ENCODE assay signal across 11 mouse cellular contexts in genomic region chr11:35951727-35952065, GRCm38 (mm10). TPM values are rescaled to one million over a fixed set of nuclear protein-coding genes. Genes with fewer than 3 reads are reported as not detected.
DNase-seq lines count a peak whose midpoint lies in the region; ATAC-seq and TF ChIP-seq lines count a peak whose summit lies in the region.
"Had no signal": no experiment of that assay in that cellular context is flagged by ENCODE, and none has a peak within 500 bp of the region (broad histone marks: within the 10 kb centered on the region; RNA-seq: fewer than 3 reads in every experiment).

No protein-coding gene starts in this region.

- ATAC-seq in intestine, postnatal 0 days, result peak; percentile 46
- peak; percentile 11; the same call in 1 of the 2 replicates for ATAC-seq in kidney, embryonic 14.5 days (ENCODE audit: low FRiP score, low TSS enrichment)
- peak; percentile 66 for ATAC-seq in liver, embryonic 12.5 days
- no peak for ATAC-seq in granulocyte monocyte progenitor cell, adult 5-6 weeks (replicated peaks; ENCODE audit: poor library complexity, severe bottlenecking)
- ATAC-seq: hindbrain, embryonic 16.5 days had no signal

- peak overlapping the region; percentile 68 for H3K27ac ChIP-seq in intestine, postnatal 0 days (ENCODE audit: low read depth, low read length)
- H3K27ac ChIP-seq in kidney, embryonic 14.5 days (ENCODE audit: low read depth, low read length), result peak overlapping the region; percentile 79
- peak overlapping the region; percentile 74; the same call in 1 of the 2 replicates for H3K27ac ChIP-seq in liver, embryonic 12.5 days
- H3K27ac ChIP-seq: heart, embryonic 13.5 days had no signal

- WGBS in intestine, postnatal 0 days, result 26% methylated on average over 4 of the region's 4 CpGs
- WGBS in kidney, embryonic 14.5 days, result 36% methylated on average over 4 of the region's 4 CpGs
- 45% methylated on average over 4 of the region's 4 CpGs for WGBS in liver, embryonic 12.5 days (ENCODE audit: insufficient replicate concordance)

- H3K36me3 ChIP-seq in intestine, postnatal 0 days (ENCODE audit: control insufficient read depth, insufficient read depth), result no peaks in the 10 kb centered on the region
- H3K36me3 ChIP-seq in kidney, embryonic 14.5 days (ENCODE audit: control insufficient read depth, insufficient read depth, low read length), result no peaks in the 10 kb centered on the region
- no peaks in the 10 kb centered on the region for H3K36me3 ChIP-seq in liver, embryonic 12.5 days
- H3K36me3 ChIP-seq: heart, embryonic 13.5 days had no signal

- no peaks in the 10 kb centered on the region for H3K9me3 ChIP-seq in intestine, postnatal 0 days (ENCODE audit: control insufficient read depth)
- H3K9me3 ChIP-seq in kidney, embryonic 14.5 days (ENCODE audit: control insufficient read depth, low read length), result no peaks in the 10 kb centered on the region
- no peaks in the 10 kb centered on the region for H3K9me3 ChIP-seq in liver, embryonic 12.5 days (replicated peaks)
- H3K9me3 ChIP-seq: heart, embryonic 13.5 days had no signal

- no peak overlapping the region for H3K4me3 ChIP-seq in intestine, postnatal 0 days (ENCODE audit: low read depth, low read length)
- H3K4me3 ChIP-seq in kidney, embryonic 14.5 days (ENCODE audit: low read length), result no peak overlapping the region
- no peak overlapping the region for H3K4me3 ChIP-seq in liver, embryonic 12.5 days
- H3K4me3 ChIP-seq: heart, embryonic 13.5 days had no signal

- H3K27me3 ChIP-seq in intestine, postnatal 0 days (replicated peaks; ENCODE audit: control insufficient read depth, insufficient read depth, low read length), result no peaks in the 10 kb centered on the region
- no peaks in the 10 kb centered on the region for H3K27me3 ChIP-seq in kidney, embryonic 14.5 days (ENCODE audit: control insufficient read depth, insufficient read depth, low read length)
- no peaks in the 10 kb centered on the region for H3K27me3 ChIP-seq in liver, embryonic 12.5 days (replicated peaks)
- H3K27me3 ChIP-seq: heart, embryonic 13.5 days had no signal

- H3K9ac ChIP-seq in intestine, postnatal 0 days (ENCODE audit: low read depth, low read length), result no peak overlapping the region
- peak overlapping the region; percentile 13; the same call in 1 of the 2 replicates for H3K9ac ChIP-seq in kidney, embryonic 14.5 days (ENCODE audit: low read depth, low read length)
- no peak overlapping the region for H3K9ac ChIP-seq in liver, embryonic 12.5 days
- H3K9ac ChIP-seq: heart, embryonic 13.5 days had no signal

- H3K4me2 ChIP-seq in intestine, postnatal 0 days (replicated peaks; ENCODE audit: low read depth), result peak overlapping the region; percentile 37
- peak overlapping the region; percentile 8; the same call in 1 of the 2 replicates for H3K4me2 ChIP-seq in kidney, embryonic 14.5 days (replicated peaks; ENCODE audit: low read depth, low read length)
- H3K4me2 ChIP-seq in liver, embryonic 12.5 days, result no peak overlapping the region
- H3K4me2 ChIP-seq: heart, embryonic 13.5 days had no signal

- TF ChIP-seq CTCF in intestine, postnatal 0 days (IDR thresholded peaks at IDR 0.05; ENCODE audit: low read depth), result no peak

- peak; percentile 73 for DNase-seq in lung, postnatal 36 days
- DNase-seq in frontal cortex, postnatal 25 days (ENCODE audit: low spot score in 2 of 2), result no peak
- DNase-seq in cerebellum, adult 8-10 months, result no peak
- DNase-seq: cerebellum, adult 9-10 months had no signal

- peaks cover 24% of the 10 kb centered on the region; the same call in 1 of the 2 replicates for H3K4me1 ChIP-seq in intestine, postnatal 0 days (replicated peaks; ENCODE audit: control insufficient read depth, insufficient read depth, low read length)
- peaks cover 26% of the 10 kb centered on the region for H3K4me1 ChIP-seq in kidney, embryonic 14.5 days (ENCODE audit: control insufficient read depth, insufficient read depth, low read length)
- peaks cover 28% of the 10 kb centered on the region for H3K4me1 ChIP-seq in liver, embryonic 12.5 days

RNA-seq across cellular contexts. Expression of gene Wwc1, which starts 28.6 kb away (rescaled TPM):
- polyA plus RNA-seq in intestine, postnatal 0 days (2015; fragmentation: Nextera tagmentation; extraction: Ambion mirVana), result 16.1 and 18.8 TPM in 2 replicates
- polyA plus RNA-seq in kidney, embryonic 14.5 days (2014; fragmentation: Nextera tagmentation; extraction: Ambion mirVana), result 5.0 and 9.5 TPM in 2 replicates
- 3.0 and 3.1 TPM in 2 replicates for polyA plus RNA-seq in liver, embryonic 12.5 days (2016; fragmentation: Nextera tagmentation; extraction: Ambion mirVana)
- total RNA-seq in granulocyte monocyte progenitor cell, adult 5-6 weeks (2014; fragmentation: Nextera tagmentation), result not detected in 2 replicates
- total RNA-seq in granulocyte monocyte progenitor cell, adult 5-6 weeks (2017), result not detected in 2 replicates
- total RNA-seq: megakaryocyte, adult 5-6 weeks had no signal
